Mouse (Mus musculus) Patski (cell line): ENCODE data around the gene E2f6. TPM values are rescaled to one million over a fixed set of nuclear protein-coding genes. Genes with fewer than 3 reads are reported as not detected.

Experiments used
- ATAC-seq: fragments of 100-300 bp; one replicate; pipeline ENCODE4 v1.8.0; 2021
- CTCF ChIA-PET: fragments of 350-600 bp; sonication (Branson Sonifier 250); formaldehyde crosslinking; loops from one replicate; lab custom pipeline; 2022; ENCODE audit warnings: inconsistent platforms; lab: Charles Lee
- POLR2A ChIA-PET: fragments of 350-600 bp; sonication (Branson Sonifier 250); formaldehyde crosslinking; loops from one replicate; lab custom pipeline; 2022; ENCODE audit warnings: antibody characterized with exemption, inconsistent platforms; lab: Charles Lee
- DNase-seq: peaks from one replicate; pipeline ENCODE4 v3.0.0-alpha.2; 2011; ENCODE audit warnings: low read depth, low spot score
- H3K27me3 ChIP-seq: fragments of 371-371 bp; one replicate; pipeline ENCODE4 v1.5.1; 2021
- CTCF ChIP-seq: fragments of 100-300 bp; IDR thresholded peaks from one replicate; pipeline ENCODE4 v1.5.1; 2021
- in situ Hi-C: fragments of 300-500 bp; cut with MboI; formaldehyde crosslinking; loops from 3 replicates; pipeline ENCODE4 v1.11.1; 2018; ENCODE audit warnings: low pct_unique_long_range_greater_than_20kb, mixed read lengths
- polyA plus RNA-seq: library from polyadenylated mRNA; unstranded; gene quantifications from one replicate; pipeline ENCODE4 v1.2.3, GENCODE M21; 2021

Gene E2f6
- polyA plus RNA-seq, 1 experiment from 2014 or later, result 35.3 TPM

DNA sequence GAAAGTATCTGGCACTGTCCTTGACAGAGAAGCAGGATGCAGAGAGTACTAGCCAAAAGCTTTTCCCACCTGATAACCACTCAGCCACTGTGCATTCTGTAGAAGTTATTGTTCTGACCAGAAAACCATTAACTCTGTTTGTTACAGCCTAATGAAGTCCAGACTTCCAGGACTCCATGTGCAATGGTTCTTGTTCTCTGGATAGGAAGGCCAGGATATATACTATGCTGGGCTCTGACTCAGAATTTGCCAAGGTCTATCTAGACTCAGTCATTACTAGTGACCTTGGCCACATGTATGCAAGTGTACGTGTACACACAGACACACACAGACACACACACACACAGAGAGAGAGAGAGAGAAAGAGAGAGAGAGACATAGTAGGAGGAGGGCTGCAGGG lies 49.8 kb downstream of the E2f6 start:
- ChIA-PET POLR2A (no interaction called here), CTCF (interaction anchor here (1.5 kb wide), 1 partner anchor 9 kb away, joined by 5 read pairs; no protein-coding TSS in a partner anchor)
- in situ Hi-C loops, result loop anchor here (25.0 kb wide), 1 partner anchor 877 kb away; no protein-coding TSS in a partner anchor
- DNase-seq (no peak), ATAC-seq (no peak)
- no peak for TF ChIP-seq CTCF
- H3K27me3 ChIP-seq, result no peaks in the 10 kb centered on the region

- TF ChIP-seq CTCF, result no peak
- in situ Hi-C loops, result loop anchor here (25.0 kb wide), 1 partner anchor 876 kb away; no protein-coding TSS in a partner anchor
- POLR2A ChIA-PET, result no interaction called here
- CTCF ChIA-PET, result interaction anchor here (1.0 to 1.5 kb wide), 2 partner anchors 9 to 97 kb away, joined by 3 to 5 read pairs; no protein-coding TSS in a partner anchor
- no peaks in the 10 kb centered on the region for H3K27me3 ChIP-seq
- no peak for DNase-seq
- ATAC-seq, result no peak
These were observed 50.2 kb downstream of the E2f6 start for GRCm38 (mm10) chr12:16860961-16861360.

GRCm38 (mm10) chr12:16864477-16864876 lies 53.7 kb downstream of the E2f6 start:
- in situ Hi-C loops, result loop anchor here (25.0 kb wide), 1 partner anchor 873 kb away; no protein-coding TSS in a partner anchor
- no peak for TF ChIP-seq CTCF
- ChIA-PET CTCF (no interaction called here), POLR2A (interaction anchor here (1.2 kb wide), 1 partner anchor 14 kb away, joined by 3 read pairs; no protein-coding TSS in a partner anchor)
- ATAC-seq (peak; percentile 22), DNase-seq (no peak)
- H3K27me3 ChIP-seq, result no peaks in the 10 kb centered on the region

DNA sequence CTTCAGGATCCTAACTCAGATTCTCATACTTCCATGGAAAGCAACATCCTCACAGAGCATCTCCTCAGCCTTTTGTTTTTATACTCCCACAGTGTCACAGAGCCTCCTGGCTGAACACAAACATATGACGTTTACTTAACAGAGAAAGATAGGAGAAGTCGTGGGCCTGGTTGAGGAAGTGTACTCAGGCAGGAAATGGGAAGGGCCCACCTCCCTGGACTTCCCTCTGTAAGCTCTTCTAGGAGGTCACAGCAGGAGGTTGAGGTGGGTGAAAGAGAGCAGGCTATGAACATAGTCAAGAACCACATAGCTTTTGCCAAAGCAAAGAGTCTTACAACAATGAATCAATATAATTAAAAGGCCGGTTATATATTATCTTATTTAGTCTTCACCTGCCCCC lies 55.1 kb downstream of the E2f6 start:
- ChIA-PET POLR2A (interaction anchor here (2.5 kb wide), 1 partner anchor 30 kb away, joined by 11 read pairs; the partner anchor contains the start of gene Rock2), CTCF (interaction anchor here (0.8 kb wide), 1 partner anchor 43 kb away, joined by 3 read pairs; no protein-coding TSS in a partner anchor)
- ATAC-seq (no peak), DNase-seq (no peak)
- H3K27me3 ChIP-seq, result no peaks in the 10 kb centered on the region
- TF ChIP-seq CTCF, result no peak
- in situ Hi-C loops, result loop anchor here (25.0 kb wide), 1 partner anchor 871 kb away; no protein-coding TSS in a partner anchor

DNA sequence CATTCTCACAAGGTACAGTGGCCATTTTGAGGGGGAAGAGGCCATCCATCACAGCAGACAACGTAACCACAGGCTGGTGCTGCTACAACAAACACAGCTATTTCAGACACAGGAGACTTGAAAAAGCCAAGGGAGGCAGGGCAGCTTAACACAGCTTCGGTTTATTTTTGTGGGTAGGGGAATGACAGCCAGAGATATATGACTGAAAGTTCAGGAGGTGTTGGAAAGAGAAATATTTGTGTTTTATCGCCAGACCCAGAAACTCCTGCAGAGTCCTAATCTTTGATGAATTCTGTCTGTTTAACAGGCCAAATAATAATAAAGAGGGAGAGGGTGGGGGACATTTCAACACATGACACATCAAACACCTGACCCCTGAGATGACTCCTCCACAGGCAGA lies 55.7 kb downstream of the E2f6 start:
- POLR2A ChIA-PET, result interaction anchor here (2.5 kb wide), 1 partner anchor 29 kb away, joined by 11 read pairs; the partner anchor contains the start of gene Rock2
- H3K27me3 ChIP-seq, result no peaks in the 10 kb centered on the region
- in situ Hi-C loops, result loop anchor here (25.0 kb wide), 1 partner anchor 871 kb away; no protein-coding TSS in a partner anchor
- CTCF ChIA-PET, result no interaction called here
- no peak for TF ChIP-seq CTCF
- ATAC-seq (no peak), DNase-seq (peak; percentile 44)

GRCm38 (mm10) chr12:16867306-16867705 lies 56.5 kb downstream of the E2f6 start:
- in situ Hi-C loops, result loop anchor here (25.0 kb wide), 1 partner anchor 870 kb away; no protein-coding TSS in a partner anchor
- no peak for TF ChIP-seq CTCF
- ChIA-PET POLR2A (interaction anchor here (2.5 kb wide), 1 partner anchor 28 kb away, joined by 11 read pairs; the partner anchor contains the start of gene Rock2), CTCF (interaction anchor here (1.3 kb wide), 1 partner anchor 19 kb away, joined by 3 read pairs; no protein-coding TSS in a partner anchor)
- no peak for DNase-seq
- no peak for ATAC-seq
- H3K27me3 ChIP-seq, result no peaks in the 10 kb centered on the region

DNA sequence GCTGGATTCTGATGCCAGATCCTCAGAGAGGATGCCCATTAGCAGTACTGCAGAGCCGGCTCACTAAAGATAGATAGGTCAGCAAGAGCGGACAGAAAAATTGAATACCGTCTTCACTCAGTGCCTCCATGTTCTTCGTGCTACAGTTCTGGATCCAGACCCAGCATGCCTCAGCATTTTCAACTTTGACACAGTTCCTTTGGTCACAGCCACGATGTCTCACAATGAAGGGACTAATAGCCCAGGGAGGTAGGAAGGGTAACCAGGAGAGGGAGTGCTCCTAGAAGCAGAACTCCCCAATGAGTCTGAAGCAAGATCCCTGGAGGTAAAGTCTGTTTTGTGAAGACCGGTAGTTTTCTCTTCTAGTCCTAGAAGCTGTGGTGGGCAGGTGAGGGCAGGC lies 57.9 kb downstream of the E2f6 start:
- ChIA-PET POLR2A (interaction anchor here (0.9 kb wide), 1 partner anchor 25 kb away, joined by 5 read pairs; no protein-coding TSS in a partner anchor), CTCF (interaction anchor here (0.8 to 3.6 kb wide), 3 partner anchors 18 to 34 kb away, joined by 3 to 13 read pairs (median 3); no protein-coding TSS in a partner anchor)
- DNase-seq (no peak), ATAC-seq (no peak)
- H3K27me3 ChIP-seq, result no peaks in the 10 kb centered on the region
- in situ Hi-C loops, result loop anchor here (25.0 kb wide), 1 partner anchor 869 kb away; no protein-coding TSS in a partner anchor
- TF ChIP-seq CTCF, result no peak

DNA sequence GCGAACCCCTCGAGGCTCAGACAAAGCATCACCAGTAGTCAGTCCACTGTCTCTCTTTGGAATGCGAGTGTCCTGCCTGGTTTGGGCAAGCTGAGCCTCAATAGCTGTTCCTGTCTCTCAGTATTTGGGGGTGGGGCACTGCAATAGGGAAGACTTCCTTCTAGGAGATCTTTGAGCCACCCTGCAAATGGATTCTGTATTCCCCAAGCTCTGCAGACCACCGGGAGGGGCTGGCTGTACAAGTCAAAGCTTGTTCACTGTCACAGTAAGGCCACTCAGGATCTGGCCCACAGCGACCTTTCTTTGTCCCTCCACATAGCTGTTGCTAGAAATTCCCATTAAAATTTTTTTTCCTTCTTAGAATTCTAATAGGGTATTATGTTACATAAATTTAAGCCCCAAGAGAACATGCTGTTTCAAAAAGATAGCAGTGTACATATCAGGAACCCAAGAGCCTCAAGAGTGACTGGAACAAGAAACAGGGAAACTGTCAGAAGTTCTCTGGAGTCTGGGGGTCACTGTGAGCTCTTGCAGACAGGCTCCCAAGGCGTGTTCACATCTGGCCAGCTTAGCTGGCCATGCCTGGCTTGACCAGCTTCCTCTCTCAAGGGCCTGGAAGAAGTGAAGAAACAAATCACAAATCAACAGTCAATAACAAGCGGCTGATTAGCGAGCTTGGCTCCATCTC lies 58.5 kb downstream of the E2f6 start:
- in situ Hi-C loops, result loop anchor here (25.0 kb wide), 1 partner anchor 868 kb away; no protein-coding TSS in a partner anchor
- no peak for DNase-seq
- ChIA-PET CTCF (interaction anchor here (0.8 to 3.6 kb wide), 6 partner anchors 8 to 37 kb away, joined by 3 to 13 read pairs (median 4); no protein-coding TSS in a partner anchor), POLR2A (interaction anchor here (0.9 kb wide), 1 partner anchor 24 kb away, joined by 5 read pairs; no protein-coding TSS in a partner anchor)
- TF ChIP-seq CTCF, result no peak
- no peaks in the 10 kb centered on the region for H3K27me3 ChIP-seq
- ATAC-seq, result no peak

DNA sequence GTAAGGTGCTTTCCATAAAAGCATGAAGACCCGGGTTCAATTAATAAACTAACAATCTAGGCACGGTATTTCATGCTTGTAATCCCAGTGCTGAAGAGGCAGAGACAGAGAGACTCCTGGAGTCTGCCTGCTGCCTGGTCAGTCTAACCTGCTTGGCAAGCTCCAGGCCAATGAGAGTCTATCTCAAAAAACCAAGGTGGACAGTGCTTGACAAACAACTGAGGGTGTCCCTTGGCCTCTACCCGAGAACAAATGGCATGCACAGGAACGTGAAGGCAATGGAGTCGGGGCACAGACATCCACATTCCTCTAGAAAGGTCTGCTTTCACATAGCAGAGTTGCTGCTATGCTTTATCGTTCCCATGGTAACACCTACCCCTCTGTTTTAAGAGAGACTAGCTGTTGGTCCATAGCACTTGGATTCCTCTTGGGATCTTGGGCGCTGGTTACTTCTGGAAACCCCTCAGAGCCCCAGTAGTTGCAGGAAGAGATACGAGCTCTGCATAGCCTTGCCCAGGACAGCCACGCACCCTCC lies 59.2 kb downstream of the E2f6 start:
- POLR2A ChIA-PET, result interaction anchor here (1.8 to 2.1 kb wide), 2 partner anchors 24 to 27 kb away, joined by 13 to 20 read pairs; partner anchors contain the start of gene Rock2
- no peaks in the 10 kb centered on the region for H3K27me3 ChIP-seq
- DNase-seq (no peak), ATAC-seq (peak; percentile 13)
- in situ Hi-C loops, result loop anchor here (25.0 kb wide), 1 partner anchor 867 kb away; no protein-coding TSS in a partner anchor
- CTCF ChIA-PET, result interaction anchor here (0.8 to 3.6 kb wide), 6 partner anchors 9 to 53 kb away, joined by 3 to 13 read pairs (median 4); no protein-coding TSS in a partner anchor
- no peak for TF ChIP-seq CTCF
